Mouse (Mus musculus) heart, postnatal 0 days (tissue): ENCODE measurements around the gene Cx3cl1. TPM values are rescaled to one million over a fixed set of nuclear protein-coding genes. Genes with fewer than 3 reads are reported as not detected.

Experiments used
- ATAC-seq: fragments of 200-750 bp; cut with Nextera tagmentation; 2 replicates; pipeline ENCODE4 v1.8.0; 2017; ENCODE audit warnings: low read depth, moderate number of reproducible peaks, moderate library complexity; ENCODE audit not compliant: insufficient read depth
- DNase-seq: peaks from one replicate; pipeline ENCODE4 v3.0.0-alpha.2; 2016; ENCODE audit warnings: low spot score
- H3K27ac ChIP-seq: fragments of 300-500 bp; sonication (generic); 2 replicates; pipeline ENCODE4 v1.5.1; 2014; ENCODE audit warnings: low read depth, mild to moderate bottlenecking
- H3K27me3 ChIP-seq: fragments of 300-500 bp; sonication (generic); 2 replicates; pipeline ENCODE4 v1.6.1; 2014; ENCODE audit warnings: low read length, mixed read lengths; ENCODE audit not compliant: control insufficient read depth, insufficient read depth
- H3K36me3 ChIP-seq: fragments of 300-500 bp; sonication (generic); replicated peaks from 2 replicates; pipeline ENCODE4 v1.6.1; 2014; ENCODE audit warnings: low read length, mixed read lengths; ENCODE audit not compliant: control insufficient read depth, insufficient read depth
- H3K4me1 ChIP-seq: fragments of 300-500 bp; sonication (generic); 2 replicates; pipeline ENCODE4 v1.6.1; 2014; ENCODE audit warnings: antibody characterized with exemption; ENCODE audit not compliant: control insufficient read depth, insufficient read depth
- H3K4me2 ChIP-seq: fragments of 300-500 bp; sonication (generic); 2 replicates; pipeline ENCODE4 v1.6.1; 2014; ENCODE audit warnings: low read depth, mild to moderate bottlenecking, low read length, moderate library complexity
- H3K4me3 ChIP-seq: fragments of 300-500 bp; sonication (generic); 2 replicates; pipeline ENCODE4 v1.5.1; 2014; ENCODE audit warnings: low read depth, low read length
- H3K9ac ChIP-seq: fragments of 300-500 bp; sonication (generic); replicated peaks from 2 replicates; pipeline ENCODE4 v1.6.1; 2014; ENCODE audit warnings: low read depth, low read length, mixed read lengths
- H3K9me3 ChIP-seq: fragments of 300-500 bp; sonication (generic); replicated peaks from 2 replicates; pipeline ENCODE4 v1.6.1; 2016; ENCODE audit warnings: low read length; ENCODE audit not compliant: control insufficient read depth
- CTCF ChIP-seq: IDR thresholded peaks from 2 replicates; pipeline ENCODE4 v1.5.1; 2016; ENCODE audit warnings: antibody characterized with exemption, control low read depth, low read depth
- EP300 ChIP-seq: IDR thresholded peaks from 2 replicates; pipeline ENCODE4 v1.6.1; 2016; ENCODE audit warnings: antibody characterized with exemption, low read depth
- WGBS: fragments of 180-500 bp; shearing (Covaris S2); extraction: QIAGEN DNeasy Blood & Tissue Kit; methylation state at CpG from one replicate; pipeline ENCODE4 v1.1.7; 2014; 5-methylcytosine and 5-hydroxymethylcytosine counted together
- polyA plus RNA-seq: library from polyadenylated mRNA; unstranded; fragments of >200 nt; fragmentation: Nextera tagmentation; extraction: Ambion mirVana; gene quantifications from 2 replicates; pipeline ENCODE4 v1.2.1, GENCODE M21; 2015
- total RNA-seq: library from RNA; depleted of rRNA; stranded (reverse); fragments of >200 nt; gene quantifications from 2 replicates; pipeline ENCODE4 v1.2.3, GENCODE M21; 2014; ENCODE audit warnings: low replicate concordance

Cx3cl1 gene
- total and polyA plus RNA-seq, 2 experiments from 2014 or later: 2.3 to 4.1 TPM

DNA sequence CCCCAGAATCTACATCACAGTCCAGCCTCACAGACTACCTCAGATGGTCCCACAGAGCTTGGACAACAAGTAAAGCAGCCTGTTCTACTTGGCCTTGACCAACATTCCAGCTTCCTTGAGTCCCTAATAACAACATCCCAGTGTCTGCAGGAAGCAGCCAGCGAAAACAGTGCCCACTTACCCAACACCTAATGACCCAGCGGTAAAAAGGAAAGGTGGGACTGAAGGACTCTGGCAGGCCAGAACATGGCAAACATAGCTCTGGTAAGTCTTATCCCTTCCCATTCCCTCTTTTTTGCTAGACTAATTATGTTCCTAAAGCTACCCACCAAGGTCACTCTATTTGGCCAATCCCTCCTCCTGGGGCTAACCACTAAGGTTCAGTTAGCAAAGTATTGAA is 17.8 kb upstream of the Cx3cl1 start:
- Histone ChIP-seq H3K27ac (no peak overlapping the region), H3K4me3 (no peak overlapping the region), H3K36me3 (no peaks in the 10 kb centered on the region), H3K27me3 (no peaks in the 10 kb centered on the region), H3K9ac (no peak overlapping the region), H3K4me1 (no peaks in the 10 kb centered on the region), H3K9me3 (no peaks in the 10 kb centered on the region), H3K4me2 (no peak overlapping the region)
- no peak for ATAC-seq
- DNase-seq: no peak
- WGBS: 85% methylated on average over 2 of the region's 2 CpGs
- TF ChIP-seq EP300 (no peak), CTCF (no peak)

DNA sequence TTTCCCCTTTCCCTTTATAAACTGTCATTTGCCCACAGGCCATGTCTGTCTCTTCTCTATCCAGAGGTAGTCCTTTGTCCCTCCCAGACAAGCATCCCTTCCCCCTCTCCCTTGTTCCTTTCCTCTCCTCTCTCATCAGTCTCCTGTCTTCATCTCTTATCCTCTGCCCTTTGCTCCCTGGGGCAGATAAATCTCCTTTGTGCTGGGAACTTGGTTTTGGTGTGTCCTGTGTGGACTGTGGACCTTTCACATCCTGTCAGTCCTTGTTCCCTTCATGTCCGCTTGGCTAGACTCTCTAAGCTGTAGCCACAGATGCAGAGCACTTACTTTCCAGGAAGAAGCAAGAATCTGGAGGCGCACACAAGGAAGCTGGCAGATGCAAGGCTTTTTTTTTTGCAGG is 17.3 kb upstream of the Cx3cl1 start:
- H3K36me3 ChIP-seq: no peaks in the 10 kb centered on the region
- DNase-seq (no peak), ATAC-seq (no peak)
- TF ChIP-seq CTCF (no peak), EP300 (no peak)
- H3K9me3 ChIP-seq: no peaks in the 10 kb centered on the region
- H3K4me2 ChIP-seq: no peak overlapping the region
- no peak overlapping the region for H3K4me3 ChIP-seq
- no peaks in the 10 kb centered on the region for H3K4me1 ChIP-seq
- no peaks in the 10 kb centered on the region for H3K27me3 ChIP-seq
- 65% methylated on average over 2 of the region's 2 CpGs for WGBS
- H3K9ac ChIP-seq: no peak overlapping the region
- H3K27ac ChIP-seq: no peak overlapping the region

DNA sequence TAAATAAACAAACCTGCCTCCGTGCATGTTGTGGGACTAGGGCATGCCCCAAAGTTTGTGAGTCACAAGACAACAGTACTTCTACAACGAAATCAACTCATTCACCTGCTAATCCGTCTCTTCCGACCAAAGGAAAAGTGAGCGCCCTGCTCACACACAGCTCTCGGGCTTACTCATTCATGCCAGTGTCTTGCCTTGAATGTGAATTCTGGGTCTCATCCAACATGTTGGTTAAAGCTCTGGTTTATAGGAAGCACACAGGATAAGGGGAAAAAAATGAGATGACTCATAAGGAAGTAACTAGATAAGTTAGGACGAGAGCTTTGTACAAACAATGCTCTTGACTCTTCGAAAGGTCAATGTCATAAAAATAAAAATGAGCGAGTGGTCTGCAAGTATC is 4.8 kb upstream of the Cx3cl1 start:
- Histone ChIP-seq H3K4me1 (peaks cover 11% of the 10 kb centered on the region), H3K27me3 (peaks cover 21% of the 10 kb centered on the region), H3K4me3 (no peak overlapping the region), H3K27ac (no peak overlapping the region), H3K9ac (no peak overlapping the region), H3K4me2 (no peak overlapping the region), H3K36me3 (no peaks in the 10 kb centered on the region), H3K9me3 (no peaks in the 10 kb centered on the region)
- WGBS: 44% methylated on average over 9 of the region's 9 CpGs
- DNase-seq: no peak
- no peak for ATAC-seq
- no peak for TF ChIP-seq EP300
- no peak for TF ChIP-seq CTCF

DNA sequence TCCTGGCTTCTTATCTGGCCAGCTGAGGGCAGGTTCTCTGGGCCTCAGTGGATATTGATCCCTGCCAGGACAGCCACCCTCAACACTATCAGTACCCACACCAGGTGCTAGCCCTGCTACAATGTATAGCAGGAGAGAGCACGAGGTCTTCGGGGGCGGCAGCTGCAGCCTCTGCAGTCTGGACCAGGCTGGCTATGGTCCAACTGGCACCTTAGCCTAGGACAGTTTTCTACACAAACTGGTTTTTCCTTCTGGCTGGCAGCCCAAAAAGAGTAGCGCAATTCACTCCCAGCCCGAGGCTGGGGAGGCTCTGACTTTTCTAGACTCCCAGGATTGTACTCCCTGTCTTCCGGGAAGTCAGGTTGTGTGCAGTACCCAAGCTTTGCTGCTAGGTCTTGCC is 864 bp upstream of the Cx3cl1 start:
- no peak for ATAC-seq
- Histone ChIP-seq H3K4me1 (peaks cover 16% of the 10 kb centered on the region), H3K4me2 (no peak overlapping the region), H3K4me3 (no peak overlapping the region), H3K9ac (no peak overlapping the region), H3K9me3 (no peaks in the 10 kb centered on the region), H3K27me3 (peaks cover 32% of the 10 kb centered on the region), H3K36me3 (no peaks in the 10 kb centered on the region), H3K27ac (no peak overlapping the region)
- no peak for DNase-seq
- 23% methylated on average over 6 of the region's 6 CpGs for WGBS
- TF ChIP-seq CTCF: no peak

DNA sequence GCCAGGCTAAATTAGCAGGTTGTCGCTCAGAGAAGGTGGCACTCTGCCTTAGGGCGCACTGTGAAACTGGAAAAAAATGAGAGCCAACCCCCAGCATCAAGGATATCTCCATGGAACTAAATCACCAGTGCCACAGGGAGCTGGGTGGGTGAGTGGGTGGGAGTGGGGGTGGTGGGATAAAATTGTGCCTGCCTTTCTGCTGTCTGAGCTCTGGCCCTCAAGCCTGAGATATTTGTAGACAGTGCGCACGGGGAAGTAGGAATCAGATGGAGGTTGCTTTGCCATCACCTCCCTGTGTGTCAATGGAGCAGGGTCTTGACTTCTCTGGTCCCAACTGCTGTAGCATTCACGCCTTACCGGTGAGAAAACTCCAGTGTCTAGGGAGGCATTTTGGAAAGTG is 1.2 kb downstream of the Cx3cl1 start:
- no peak overlapping the region for H3K9ac ChIP-seq
- H3K4me1 ChIP-seq: peaks cover 19% of the 10 kb centered on the region
- H3K4me2 ChIP-seq: peak overlapping the region; percentile 87; the same call in 1 of the 2 replicates
- H3K27me3 ChIP-seq: peaks cover 32% of the 10 kb centered on the region
- 70% methylated on average over 6 of the region's 6 CpGs for WGBS
- no peak for DNase-seq
- no peak overlapping the region for H3K27ac ChIP-seq
- no peak overlapping the region for H3K4me3 ChIP-seq
- TF ChIP-seq EP300 (no peak), CTCF (no peak)
- H3K36me3 ChIP-seq: no peaks in the 10 kb centered on the region
- ATAC-seq: no peak
- H3K9me3 ChIP-seq: no peaks in the 10 kb centered on the region

DNA sequence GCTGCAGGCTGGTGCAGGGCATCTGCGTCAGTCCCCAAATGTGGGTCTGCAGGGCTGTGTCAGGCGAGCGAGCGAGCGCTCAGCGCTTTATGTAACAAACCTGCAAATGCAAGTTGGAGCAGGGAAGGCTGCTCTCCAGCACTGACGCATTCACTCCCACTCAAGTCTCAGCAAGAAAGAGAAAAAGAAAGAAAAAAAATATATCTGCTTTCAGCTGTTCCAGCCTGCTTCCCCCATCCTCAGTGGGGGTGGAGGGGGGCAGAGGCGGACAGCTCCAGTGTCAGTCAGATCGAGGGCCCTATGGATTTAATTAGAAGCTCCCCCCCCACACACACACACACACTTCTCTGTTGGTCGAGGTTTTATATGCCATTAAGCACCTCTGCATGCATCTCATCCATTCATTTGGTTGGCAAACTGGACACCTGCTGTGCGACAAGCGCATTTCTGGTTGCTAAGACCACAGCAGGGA is 1.9 kb downstream of the Cx3cl1 start:
- Histone ChIP-seq H3K27me3 (peaks cover 32% of the 10 kb centered on the region), H3K4me3 (no peak overlapping the region), H3K4me2 (no peak overlapping the region), H3K9me3 (no peaks in the 10 kb centered on the region), H3K4me1 (peaks cover 26% of the 10 kb centered on the region), H3K36me3 (no peaks in the 10 kb centered on the region), H3K9ac (no peak overlapping the region), H3K27ac (no peak overlapping the region)
- TF ChIP-seq EP300: no peak
- no peak for TF ChIP-seq CTCF
- 65% methylated on average over 12 of the region's 12 CpGs for WGBS
- ATAC-seq (no peak), DNase-seq (no peak)
